Mouse (Mus musculus) liver, embryonic 11.5 days (tissue): ENCODE results near the gene Atp5d. TPM values are rescaled to one million over a fixed set of nuclear protein-coding genes. Genes with fewer than 3 reads are reported as not detected.

ENCODE experiments used
- ATAC-seq: fragments of 200-750 bp; cut with Nextera tagmentation; replicated peaks from 2 replicates; pipeline ENCODE4 v1.8.0; 2017; ENCODE audit warnings: moderate number of reproducible peaks, mild to moderate bottlenecking, moderate TSS enrichment, moderate library complexity; ENCODE audit not compliant: low FRiP score
- DNase-seq: peaks from one replicate; pipeline ENCODE4 v3.0.0-alpha.2; 2017; ENCODE audit warnings: low spot score
- H3K27ac ChIP-seq: fragments of 300-500 bp; sonication (generic); 2 replicates; pipeline ENCODE4 v1.5.1; 2014; ENCODE audit warnings: mild to moderate bottlenecking, low read depth, low read length, control low read depth
- H3K27me3 ChIP-seq: fragments of 300-500 bp; sonication (generic); replicated peaks from 2 replicates; pipeline ENCODE4 v1.6.1; 2014; ENCODE audit warnings: low read length, mixed read lengths; ENCODE audit not compliant: control insufficient read depth, insufficient read depth
- H3K36me3 ChIP-seq: fragments of 300-500 bp; sonication (generic); 2 replicates; pipeline ENCODE4 v1.6.1; 2014; ENCODE audit warnings: mild to moderate bottlenecking, low read length, moderate library complexity, mixed read lengths; ENCODE audit not compliant: control insufficient read depth, insufficient read depth
- H3K4me1 ChIP-seq: fragments of 300-500 bp; sonication (generic); replicated peaks from 2 replicates; pipeline ENCODE4 v1.6.1; 2014; ENCODE audit warnings: low read length, mixed read lengths; ENCODE audit not compliant: control insufficient read depth, insufficient read depth
- H3K4me2 ChIP-seq: fragments of 300-500 bp; sonication (generic); 2 replicates; pipeline ENCODE4 v1.6.1; 2014; ENCODE audit warnings: mild to moderate bottlenecking, control low read depth, moderate library complexity
- H3K4me3 ChIP-seq: fragments of 300-500 bp; sonication (generic); 2 replicates; pipeline ENCODE4 v1.5.1; 2014; ENCODE audit warnings: low read depth, low read length, control low read depth
- H3K9ac ChIP-seq: fragments of 300-500 bp; sonication (generic); 2 replicates; pipeline ENCODE4 v1.6.1; 2014; ENCODE audit warnings: low read depth, low read length, control low read depth
- H3K9me3 ChIP-seq: fragments of 300-500 bp; sonication (generic); 2 replicates; pipeline ENCODE4 v1.6.1; 2016; ENCODE audit warnings: low read length, inconsistent platforms, mixed read lengths; ENCODE audit not compliant: control insufficient read depth
- WGBS: fragments of 180-500 bp; shearing (Covaris S2); extraction: QIAGEN DNeasy Blood & Tissue Kit; methylation state at CpG from one replicate; pipeline ENCODE4 v1.1.7; 2014; 5-methylcytosine and 5-hydroxymethylcytosine counted together
- polyA plus RNA-seq: library from polyadenylated mRNA; unstranded; fragments of >200 nt; fragmentation: Nextera tagmentation; extraction: Ambion mirVana; gene quantifications from 2 replicates; pipeline ENCODE4 v1.2.1, GENCODE M21; 2014

Atp5d gene
- polyA plus RNA-seq, 1 experiment from 2014 or later, result 514 TPM

DNA sequence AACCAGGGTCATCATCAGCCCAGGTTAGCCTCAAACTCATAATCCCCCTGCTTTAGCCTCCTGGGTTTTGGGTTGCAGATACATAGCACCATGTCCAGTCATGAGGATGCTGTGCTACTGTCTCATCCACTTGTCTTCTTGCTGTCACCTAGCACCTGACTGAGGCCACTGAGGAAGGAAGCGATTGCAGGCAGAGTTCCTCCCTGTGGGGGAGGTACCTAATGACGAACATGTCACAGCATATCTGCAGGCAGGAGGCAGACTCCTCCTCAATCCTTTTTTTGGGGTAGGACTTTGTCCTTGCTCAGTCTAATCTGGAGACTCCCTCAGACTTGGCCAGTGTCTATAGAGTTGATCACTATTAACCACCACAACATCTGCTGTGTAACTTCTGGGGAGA, 16.8 kb upstream of the Atp5d start:
- Histone ChIP-seq H3K9ac (no peak overlapping the region), H3K27me3 (no peaks in the 10 kb centered on the region), H3K36me3 (peaks cover 52% of the 10 kb centered on the region), H3K9me3 (no peaks in the 10 kb centered on the region), H3K4me3 (no peak overlapping the region), H3K4me1 (peaks cover 50% of the 10 kb centered on the region), H3K4me2 (no peak overlapping the region), H3K27ac (no peak overlapping the region)
- 52% methylated on average over 2 of the region's 2 CpGs for WGBS
- no peak for DNase-seq
- ATAC-seq, result no peak

DNA sequence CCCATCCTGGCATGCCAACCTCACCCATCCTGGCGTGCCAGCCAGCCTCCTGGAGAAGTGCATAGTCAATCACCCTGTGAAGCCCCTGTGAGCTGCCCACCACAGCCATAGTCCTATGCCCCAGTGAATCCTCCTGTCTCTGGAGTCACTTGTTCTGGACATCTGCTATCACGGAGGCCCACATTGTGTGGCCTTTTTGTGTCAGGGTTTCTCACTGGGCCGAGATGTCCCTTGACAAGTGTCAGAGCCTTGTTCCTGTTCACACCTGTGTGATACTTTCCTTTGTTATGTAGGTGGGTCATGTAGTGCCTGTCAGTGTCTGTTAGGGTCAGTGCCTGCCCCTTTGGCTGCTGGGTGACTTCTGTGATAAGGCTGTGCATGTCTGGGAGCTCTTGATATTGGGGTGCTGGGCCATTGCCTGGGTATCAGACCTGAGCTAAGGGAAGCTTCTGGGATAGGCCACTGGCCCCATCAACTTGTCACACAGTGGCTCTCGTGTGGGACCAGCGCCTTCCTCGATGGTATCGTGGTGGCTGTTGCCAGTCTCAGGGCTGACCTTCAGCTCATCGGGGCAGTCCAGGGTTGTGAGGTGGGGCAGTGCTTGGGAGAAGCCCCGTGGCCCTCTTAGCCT, 14.4 kb upstream of the Atp5d start:
- WGBS, result 77% methylated on average over 9 of the region's 9 CpGs
- Histone ChIP-seq H3K4me1 (peaks cover 29% of the 10 kb centered on the region), H3K4me3 (no peak overlapping the region; the same call in 1 of the 2 replicates), H3K4me2 (peak overlapping the region; percentile 41), H3K27ac (peak overlapping the region; percentile 54; the same call in 1 of the 2 replicates), H3K9ac (peak overlapping the region; percentile 42), H3K9me3 (no peaks in the 10 kb centered on the region), H3K36me3 (peaks cover 73% of the 10 kb centered on the region), H3K27me3 (no peaks in the 10 kb centered on the region)
- ATAC-seq, result peak; percentile 81
- DNase-seq, result peak; percentile 32

DNA sequence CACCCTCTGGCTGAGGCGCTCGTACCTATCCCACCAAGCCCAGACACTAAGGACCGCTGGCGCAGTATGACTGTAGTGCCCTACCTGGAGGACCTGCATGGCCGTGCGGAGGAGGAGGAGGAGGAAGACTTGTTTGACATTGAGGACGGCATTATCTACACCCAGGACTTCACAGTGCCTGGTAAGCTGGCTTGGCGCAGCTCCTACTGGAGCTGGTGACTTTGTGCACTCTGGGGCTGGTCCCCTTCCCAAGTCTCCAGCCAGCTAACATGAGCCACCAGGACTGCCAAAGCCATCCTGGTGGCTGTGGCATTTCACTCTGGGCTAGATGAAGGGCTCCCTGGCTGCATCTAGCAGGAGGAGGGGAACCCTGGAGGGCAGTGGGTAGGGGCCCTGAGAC, 10.5 kb upstream of the Atp5d start:
- Histone ChIP-seq H3K27me3 (no peaks in the 10 kb centered on the region), H3K4me1 (peaks cover 31% of the 10 kb centered on the region), H3K9ac (no peak overlapping the region), H3K9me3 (no peaks in the 10 kb centered on the region), H3K27ac (no peak overlapping the region; the same call in 1 of the 2 replicates), H3K36me3 (peaks cover 70% of the 10 kb centered on the region), H3K4me2 (no peak overlapping the region), H3K4me3 (no peak overlapping the region)
- ATAC-seq, result no peak
- no peak for DNase-seq
- WGBS, result 96% methylated on average over 8 of the region's 8 CpGs

DNA sequence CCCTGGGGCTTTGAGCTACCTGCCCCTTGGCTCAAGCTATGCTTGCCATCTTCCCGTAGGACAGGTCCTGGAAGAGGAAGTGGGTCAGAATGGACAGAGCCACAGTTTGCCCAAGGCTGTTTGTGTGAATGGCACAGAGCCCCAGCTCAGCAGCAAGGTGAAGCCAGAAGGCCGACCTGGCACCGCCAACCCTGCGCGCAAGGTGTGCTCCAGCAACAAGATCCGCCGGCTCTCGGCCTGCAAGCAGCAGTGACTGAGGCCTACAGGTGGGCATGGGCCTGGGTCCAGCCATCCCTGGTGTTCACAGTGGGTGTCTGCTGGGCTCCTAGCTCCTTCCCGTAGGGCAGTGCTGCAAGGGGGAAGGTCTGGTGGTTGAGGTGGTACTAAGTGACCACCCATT, 8.6 kb upstream of the Atp5d start:
- Histone ChIP-seq H3K9me3 (no peaks in the 10 kb centered on the region), H3K4me2 (no peak overlapping the region), H3K36me3 (peaks cover 63% of the 10 kb centered on the region), H3K4me3 (no peak overlapping the region), H3K27ac (no peak overlapping the region), H3K4me1 (peaks cover 14% of the 10 kb centered on the region), H3K27me3 (no peaks in the 10 kb centered on the region), H3K9ac (no peak overlapping the region)
- DNase-seq (no peak), ATAC-seq (no peak)
- WGBS, result 91% methylated on average over 9 of the region's 9 CpGs

DNA sequence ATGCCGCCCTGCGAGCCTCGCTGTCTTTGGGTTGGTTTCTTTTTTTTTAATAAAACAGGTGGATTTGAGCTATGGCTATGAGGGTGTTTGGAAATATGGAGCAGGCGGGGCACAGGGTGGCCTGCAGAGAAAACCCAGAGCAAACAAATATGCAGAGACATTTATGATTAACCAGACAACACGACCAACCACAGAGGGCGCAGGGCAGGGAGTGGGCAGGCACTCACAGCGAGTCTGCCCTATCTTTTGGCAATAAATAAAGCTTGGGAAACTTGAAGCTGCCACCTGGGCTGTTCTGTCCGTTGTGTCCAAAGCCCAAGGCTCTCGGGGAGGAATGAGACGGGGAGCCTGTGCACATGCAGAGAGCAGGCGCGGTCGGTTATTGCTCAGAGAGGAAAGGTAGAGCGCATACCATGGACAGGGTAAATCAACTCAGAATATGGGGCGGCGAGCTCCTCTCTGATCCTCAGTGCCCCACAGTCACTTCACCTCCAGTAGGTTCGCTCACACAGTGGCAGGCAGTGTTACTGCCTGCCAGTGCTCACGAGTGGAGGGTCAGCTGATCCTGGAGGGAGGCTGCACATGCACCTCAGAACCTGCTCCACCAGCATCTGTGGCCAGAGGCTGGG, 7.9 kb upstream of the Atp5d start:
- no peak for ATAC-seq
- Histone ChIP-seq H3K4me3 (no peak overlapping the region), H3K9me3 (no peaks in the 10 kb centered on the region), H3K27me3 (peaks cover 1% of the 10 kb centered on the region), H3K36me3 (peaks cover 57% of the 10 kb centered on the region), H3K4me2 (no peak overlapping the region; the same call in 1 of the 2 replicates), H3K4me1 (peaks cover 10% of the 10 kb centered on the region), H3K9ac (no peak overlapping the region), H3K27ac (no peak overlapping the region)
- 77% methylated on average over 18 of the region's 18 CpGs for WGBS
- no peak for DNase-seq

DNA sequence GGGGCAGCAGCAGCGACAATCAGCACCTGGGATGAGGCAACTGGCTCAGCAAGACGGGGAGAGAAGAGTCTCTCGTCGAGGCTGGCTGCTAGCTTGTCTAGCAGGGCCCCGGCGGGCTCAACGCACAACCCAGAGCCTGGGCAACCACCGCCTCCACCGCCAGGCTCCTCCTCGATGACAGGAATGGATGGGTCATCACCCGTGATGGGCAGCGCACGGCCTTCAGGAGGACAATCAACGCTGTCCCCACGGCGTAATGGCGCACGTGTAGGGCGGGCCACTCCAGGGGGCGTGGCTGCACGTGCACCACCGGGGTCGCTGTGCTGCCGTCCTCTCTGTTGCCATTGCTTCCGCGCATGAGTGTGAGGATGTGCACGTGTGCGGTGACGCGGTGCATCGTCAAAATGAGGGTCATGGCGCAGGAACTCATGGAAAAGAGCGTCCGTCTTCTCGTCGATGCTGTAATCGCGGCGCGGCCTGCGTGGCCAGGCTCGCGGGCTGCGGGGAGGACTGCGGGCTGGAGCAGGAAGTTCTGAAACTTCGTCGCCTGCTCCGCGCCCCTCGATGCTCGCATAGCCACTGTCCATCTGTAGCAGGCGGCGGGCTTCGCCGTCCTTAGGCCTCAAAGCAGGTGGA, 7.0 kb upstream of the Atp5d start:
- Histone ChIP-seq H3K27me3 (peaks cover 10% of the 10 kb centered on the region), H3K9me3 (no peaks in the 10 kb centered on the region), H3K4me3 (no peak overlapping the region; the same call in 1 of the 2 replicates), H3K9ac (no peak overlapping the region), H3K27ac (no peak overlapping the region), H3K36me3 (peaks cover 48% of the 10 kb centered on the region), H3K4me1 (peaks cover 11% of the 10 kb centered on the region), H3K4me2 (peak overlapping the region; percentile 27)
- no peak for DNase-seq
- ATAC-seq, result 0 out of 2 replicates have a peak, but pooled peaks have one; percentile 25
- WGBS, result 27% methylated on average over 54 of the region's 55 CpGs

DNA sequence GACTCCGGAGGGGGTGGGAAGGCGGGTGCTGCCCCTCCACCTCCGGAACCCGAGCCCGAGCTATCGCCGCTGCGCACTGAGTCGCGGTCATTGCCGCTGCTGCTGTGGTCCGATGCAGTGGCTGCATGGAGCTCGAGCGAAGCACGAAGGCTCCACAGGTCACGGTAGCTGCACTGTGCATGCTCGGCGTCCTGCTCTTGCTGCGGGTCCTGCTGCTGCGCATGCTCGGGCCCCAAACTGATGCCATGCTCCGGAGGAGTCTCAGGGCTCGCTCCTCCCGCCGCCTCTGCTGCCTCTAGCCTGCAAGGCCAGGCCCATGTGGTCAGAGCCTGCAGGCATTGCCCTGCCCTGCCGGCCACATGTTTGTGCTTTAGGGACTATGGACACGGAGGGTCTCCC, 6.5 kb upstream of the Atp5d start:
- Histone ChIP-seq H3K27me3 (peaks cover 15% of the 10 kb centered on the region), H3K36me3 (peaks cover 42% of the 10 kb centered on the region), H3K9me3 (no peaks in the 10 kb centered on the region), H3K4me1 (peaks cover 16% of the 10 kb centered on the region), H3K27ac (no peak overlapping the region), H3K9ac (no peak overlapping the region), H3K4me2 (peak overlapping the region; percentile 27), H3K4me3 (no peak overlapping the region)
- ATAC-seq (no peak), DNase-seq (no peak)
- 51% methylated on average over 27 of the region's 27 CpGs for WGBS

DNA sequence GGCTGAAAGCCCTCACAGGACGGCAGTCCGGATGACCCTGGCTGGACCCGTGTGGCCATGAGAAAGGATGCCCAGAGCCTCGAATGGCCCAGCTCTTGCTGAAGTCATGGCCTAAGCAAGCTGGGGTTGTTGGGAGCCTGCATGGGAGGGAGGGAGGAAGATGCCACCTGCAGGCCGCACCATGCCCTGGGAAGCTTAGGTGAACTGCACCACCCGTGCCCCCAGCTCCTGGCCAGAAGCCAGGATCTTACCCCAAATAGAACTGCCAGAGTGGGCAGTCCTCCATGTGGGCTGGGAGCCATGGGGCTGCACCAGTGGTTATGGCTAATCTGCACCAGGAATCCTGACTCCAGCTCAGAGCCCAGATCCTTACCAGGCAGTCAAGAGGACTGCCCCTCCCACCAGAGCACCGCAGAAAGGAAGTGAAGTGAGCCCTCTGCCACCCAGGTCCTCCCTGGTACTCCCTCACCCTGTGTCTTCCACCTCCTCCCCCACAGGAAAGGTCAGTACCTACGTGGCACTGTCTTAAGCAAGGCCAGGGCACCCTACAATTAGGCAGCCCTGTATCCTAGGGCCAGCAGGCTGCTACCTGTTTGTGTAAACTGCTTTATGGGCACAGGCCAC, 5.1 kb upstream of the Atp5d start:
- 77% methylated on average over 8 of the region's 8 CpGs for WGBS
- Histone ChIP-seq H3K4me2 (no peak overlapping the region), H3K36me3 (peaks cover 29% of the 10 kb centered on the region), H3K27ac (no peak overlapping the region), H3K27me3 (peaks cover 27% of the 10 kb centered on the region), H3K4me1 (peaks cover 30% of the 10 kb centered on the region), H3K9me3 (no peaks in the 10 kb centered on the region), H3K9ac (no peak overlapping the region), H3K4me3 (no peak overlapping the region)
- DNase-seq (no peak), ATAC-seq (no peak)
